ENCODE assay signal across 10 mouse cellular contexts in genomic region chr3:130887540-130888312, GRCm38 (mm10).
A peak's percentile ranks its signal among the peaks of the same experiment; 100 is the strongest.
DNase-seq lines count a peak whose midpoint lies in the region; ATAC-seq lines count a peak whose summit lies in the region.
"Had no signal": no experiment of that assay in that cellular context is flagged by ENCODE, and none has a peak within 500 bp of the region (broad histone marks: within the 10 kb centered on the region; RNA-seq: fewer than 3 reads in every experiment).

No protein-coding gene starts in this region.

- H3K4me2 ChIP-seq in embryonic facial prominence, embryonic 11.5 days (ENCODE audit: low read depth, low read length) = no peak overlapping the region
- H3K4me2 ChIP-seq: limb, embryonic 13.5 days had no signal

- H3K36me3 ChIP-seq in embryonic facial prominence, embryonic 11.5 days (replicated peaks; ENCODE audit: control insufficient read depth, insufficient read depth, low read depth, low read length) = no peaks in the 10 kb centered on the region
- no peaks in the 10 kb centered on the region for H3K36me3 ChIP-seq in embryonic facial prominence, embryonic 10.5 days (replicated peaks)
- H3K36me3 ChIP-seq: limb, embryonic 13.5 days had no signal

- no peak overlapping the region for H3K27ac ChIP-seq in embryonic facial prominence, embryonic 11.5 days (replicated peaks; ENCODE audit: low read depth, low read length)
- no peak overlapping the region for H3K27ac ChIP-seq in embryonic facial prominence, embryonic 10.5 days (replicated peaks)
- H3K27ac ChIP-seq: limb, embryonic 13.5 days had no signal

- no peaks in the 10 kb centered on the region for H3K9me3 ChIP-seq in embryonic facial prominence, embryonic 11.5 days (replicated peaks; ENCODE audit: control insufficient read depth, low read length)
- peaks cover 4% of the 10 kb centered on the region; the same call in 1 of the 2 replicates for H3K9me3 ChIP-seq in embryonic facial prominence, embryonic 10.5 days

- intact Hi-C loops in left cerebral cortex, postnatal 36 days (cut with DNase I) = no loop called here

- ATAC-seq in embryonic facial prominence, embryonic 11.5 days (replicated peaks; ENCODE audit: insufficient number of reproducible peaks, low FRiP score, low TSS enrichment, low read depth) = no peak
- peak; percentile 63 for ATAC-seq in megakaryocyte, adult 5-6 weeks (ENCODE audit: poor library complexity, severe bottlenecking)

- H3K27me3 ChIP-seq in embryonic facial prominence, embryonic 11.5 days (ENCODE audit: control insufficient read depth, insufficient read depth, low read length) = no peaks in the 10 kb centered on the region
- H3K27me3 ChIP-seq in embryonic facial prominence, embryonic 10.5 days (replicated peaks; ENCODE audit: low read depth, poor library complexity, severe bottlenecking) = no peaks in the 10 kb centered on the region
- H3K27me3 ChIP-seq: limb, embryonic 13.5 days had no signal

- no peak overlapping the region for H3K4me3 ChIP-seq in embryonic facial prominence, embryonic 11.5 days (ENCODE audit: low read depth, low read length)
- H3K4me3 ChIP-seq in embryonic facial prominence, embryonic 10.5 days = no peak overlapping the region
- H3K4me3 ChIP-seq: limb, embryonic 13.5 days had no signal

- no peaks in the 10 kb centered on the region for H3K4me1 ChIP-seq in embryonic facial prominence, embryonic 11.5 days (ENCODE audit: control insufficient read depth, insufficient read depth, low read length)
- peaks cover 9% of the 10 kb centered on the region for H3K4me1 ChIP-seq in embryonic facial prominence, embryonic 10.5 days

- H3K9ac ChIP-seq in embryonic facial prominence, embryonic 11.5 days (replicated peaks; ENCODE audit: low read length) = no peak overlapping the region
- H3K9ac ChIP-seq: limb, embryonic 13.5 days had no signal

- peak; percentile 51 for DNase-seq in embryonic facial prominence, embryonic 11.5 days (ENCODE audit: low spot score)
- no peak for DNase-seq in embryonic facial prominence, embryonic 10.5 days (ENCODE audit: low spot score)
- DNase-seq in 3T3-L1 (ENCODE audit: low read depth, low spot score) (peak; percentile 67), R1 (ENCODE audit: low read depth, low spot score) (peak; percentile 88)
- DNase-seq in Muller cell, postnatal 12 days (ENCODE audit: inconsistent ontology term) = no peak
- DNase-seq in layer of hippocampus, postnatal 10 days (ENCODE audit: low spot score in 2 of 2) = no peak
- no peak for DNase-seq in left cerebral cortex, postnatal 36 days (ENCODE audit: low spot score in 2 of 2)
- DNase-seq: gastrocnemius, postnatal 36 days had no signal

- WGBS in embryonic facial prominence, embryonic 11.5 days = 60% methylated on average over 3 of the region's 3 CpGs
- 54% methylated on average over 3 of the region's 3 CpGs for WGBS in embryonic facial prominence, embryonic 10.5 days

Comparison
In these comparisons a context has a peak if more than half of its experiments do, and no peak if none do; other contexts are left out.
1. DNase-seq: peak in embryonic facial prominence, embryonic 11.5 days (single experiment), 3T3-L1 (single experiment) and R1 (single experiment); none in embryonic facial prominence, embryonic 10.5 days (single experiment), Muller cell, postnatal 12 days (single experiment), layer of hippocampus, postnatal 10 days (0 of 2) and left cerebral cortex, postnatal 36 days (0 of 2).